Comparison of ENCODE assay signal across 9 mouse cellular contexts in the genomic region with DNA sequence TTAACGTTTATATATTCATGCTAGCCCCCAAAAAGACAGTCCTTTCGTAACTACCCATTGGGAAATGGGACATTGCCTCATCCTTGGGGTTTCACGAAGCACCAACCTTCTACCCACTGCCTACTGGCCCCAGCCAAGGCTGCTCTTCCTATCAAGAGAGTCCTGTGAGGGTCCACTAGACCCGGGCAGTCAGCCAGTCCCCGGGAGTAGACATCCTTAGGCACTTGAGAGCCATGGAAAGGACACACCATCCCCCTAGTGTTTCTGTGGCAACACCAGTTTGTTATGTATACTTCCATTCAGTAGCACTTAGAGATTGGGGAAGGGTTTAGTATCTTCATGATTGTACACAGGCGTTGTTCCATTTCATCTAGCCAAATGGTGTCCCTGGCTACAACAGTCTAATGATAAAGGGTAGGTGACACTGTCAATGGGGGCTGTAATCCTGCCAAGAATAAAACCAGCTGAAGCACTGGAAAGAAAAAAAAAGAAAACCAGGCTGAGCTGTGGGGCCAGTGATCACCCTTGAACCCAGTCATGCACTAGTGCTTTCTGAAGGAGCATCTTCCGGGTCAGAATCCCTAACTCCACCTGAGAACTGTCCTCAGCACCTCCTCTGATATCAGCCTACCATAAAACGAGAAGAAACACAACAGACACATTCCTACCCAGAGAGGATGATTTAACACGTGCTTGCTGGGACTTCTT.
A peak's percentile ranks its signal among the peaks of the same experiment; 100 is the strongest.
DNase-seq lines count a peak whose midpoint lies in the region; ATAC-seq and TF ChIP-seq lines count a peak whose summit lies in the region.
"Had no signal": no experiment of that assay in that cellular context is flagged by ENCODE, and none has a peak within 500 bp of the region (broad histone marks: within the 10 kb centered on the region; RNA-seq: fewer than 3 reads in every experiment).

No protein-coding gene starts in this region.

- DNase-seq in forebrain, embryonic 14.5 days (ENCODE audit: low spot score) = no peak
- DNase-seq in forebrain, embryonic 11.5 days (ENCODE audit: low spot score) = no peak
- DNase-seq in embryonic facial prominence, embryonic 10.5 days (ENCODE audit: low spot score) = no peak
- peak; percentile 96 for DNase-seq in lung, postnatal 0 days (ENCODE audit: low spot score)
- no peak for DNase-seq in left cerebral cortex, postnatal 25 days (ENCODE audit: low spot score in 2 of 2)
- no peak for DNase-seq in frontal cortex, postnatal 10 days (ENCODE audit: low spot score in 2 of 2)
- DNase-seq in urinary bladder, postnatal 25 days (ENCODE audit: low spot score) = no peak
- DNase-seq: liver, embryonic 13.5 days had no signal

- no peak overlapping the region for H3K9ac ChIP-seq in forebrain, embryonic 14.5 days (ENCODE audit: low read length)
- H3K9ac ChIP-seq in forebrain, embryonic 11.5 days (ENCODE audit: low read length) = no peak overlapping the region
- H3K9ac ChIP-seq in hindbrain, embryonic 16.5 days (ENCODE audit: low read depth, low read length) = no peak overlapping the region
- no peak overlapping the region for H3K9ac ChIP-seq in lung, postnatal 0 days (replicated peaks; ENCODE audit: low read depth)
- H3K9ac ChIP-seq: liver, embryonic 13.5 days had no signal

- no peaks in the 10 kb centered on the region for H3K36me3 ChIP-seq in forebrain, embryonic 14.5 days (ENCODE audit: control insufficient read depth, insufficient read depth, low read length)
- H3K36me3 ChIP-seq in forebrain, embryonic 11.5 days (ENCODE audit: control insufficient read depth, insufficient read depth, low read length) = no peaks in the 10 kb centered on the region
- no peaks in the 10 kb centered on the region for H3K36me3 ChIP-seq in embryonic facial prominence, embryonic 10.5 days (replicated peaks)
- H3K36me3 ChIP-seq in hindbrain, embryonic 16.5 days (ENCODE audit: control insufficient read depth, insufficient read depth, low read length) = no peaks in the 10 kb centered on the region
- H3K36me3 ChIP-seq in lung, postnatal 0 days (ENCODE audit: insufficient read depth, low read length) = no peaks in the 10 kb centered on the region
- H3K36me3 ChIP-seq: liver, embryonic 13.5 days had no signal

- no peaks in the 10 kb centered on the region for H3K27me3 ChIP-seq in forebrain, embryonic 14.5 days (replicated peaks; ENCODE audit: control insufficient read depth, insufficient read depth, low read length)
- no peaks in the 10 kb centered on the region for H3K27me3 ChIP-seq in forebrain, embryonic 11.5 days (ENCODE audit: control insufficient read depth, insufficient read depth, low read length)
- no peaks in the 10 kb centered on the region for H3K27me3 ChIP-seq in embryonic facial prominence, embryonic 10.5 days (replicated peaks; ENCODE audit: low read depth, poor library complexity, severe bottlenecking)
- no peaks in the 10 kb centered on the region for H3K27me3 ChIP-seq in hindbrain, embryonic 16.5 days (replicated peaks; ENCODE audit: control insufficient read depth, insufficient read depth, low read length)
- H3K27me3 ChIP-seq in lung, postnatal 0 days (replicated peaks; ENCODE audit: insufficient read depth, low read length) = no peaks in the 10 kb centered on the region
- H3K27me3 ChIP-seq: liver, embryonic 13.5 days had no signal

- H3K4me1 ChIP-seq in forebrain, embryonic 14.5 days (ENCODE audit: control insufficient read depth, insufficient read depth, low read length) = peaks cover 24% of the 10 kb centered on the region
- H3K4me1 ChIP-seq in forebrain, embryonic 11.5 days (replicated peaks; ENCODE audit: control insufficient read depth, insufficient read depth, low read length) = peaks cover 8% of the 10 kb centered on the region; the same call in 1 of the 2 replicates
- peaks cover 77% of the 10 kb centered on the region for H3K4me1 ChIP-seq in embryonic facial prominence, embryonic 10.5 days
- peaks cover 35% of the 10 kb centered on the region for H3K4me1 ChIP-seq in hindbrain, embryonic 16.5 days (ENCODE audit: control insufficient read depth, insufficient read depth, low read depth, low read length)
- H3K4me1 ChIP-seq in lung, postnatal 0 days (ENCODE audit: insufficient read depth, low read depth, low read length) = peaks cover 51% of the 10 kb centered on the region

- H3K4me2 ChIP-seq in forebrain, embryonic 14.5 days (ENCODE audit: low read length) = no peak overlapping the region
- no peak overlapping the region for H3K4me2 ChIP-seq in forebrain, embryonic 11.5 days (ENCODE audit: low read depth, low read length, severe bottlenecking)
- H3K4me2 ChIP-seq in hindbrain, embryonic 16.5 days (ENCODE audit: low read length) = no peak overlapping the region
- H3K4me2 ChIP-seq in lung, postnatal 0 days (replicated peaks; ENCODE audit: low read depth, low read length) = no peak overlapping the region
- H3K4me2 ChIP-seq: liver, embryonic 13.5 days had no signal

- no peak for ATAC-seq in forebrain, embryonic 14.5 days
- no peak for ATAC-seq in forebrain, embryonic 11.5 days (replicated peaks; ENCODE audit: low FRiP score)
- 0 out of 2 replicates have a peak, but pooled peaks have one; percentile 32 for ATAC-seq in hindbrain, embryonic 16.5 days
- peak; percentile 69 for ATAC-seq in lung, postnatal 0 days

- H3K27ac ChIP-seq in forebrain, embryonic 14.5 days (ENCODE audit: low read depth, low read length) = 0 out of 2 replicates have a peak overlapping the region, but pooled peaks have one; percentile 75
- no peak overlapping the region for H3K27ac ChIP-seq in forebrain, embryonic 11.5 days (ENCODE audit: low read depth, low read length)
- peak overlapping the region; percentile 61 for H3K27ac ChIP-seq in embryonic facial prominence, embryonic 10.5 days (replicated peaks)
- H3K27ac ChIP-seq in hindbrain, embryonic 16.5 days (ENCODE audit: low read depth, low read length) = 0 out of 2 replicates have a peak overlapping the region, but pooled peaks have one; percentile 31
- peak overlapping the region; percentile 47; the same call in 1 of the 2 replicates for H3K27ac ChIP-seq in lung, postnatal 0 days (ENCODE audit: low read length)

- 83% methylated on average over 9 of the region's 9 CpGs for WGBS in forebrain, embryonic 14.5 days
- WGBS in forebrain, embryonic 11.5 days = 84% methylated on average over 9 of the region's 9 CpGs
- WGBS in embryonic facial prominence, embryonic 10.5 days = 84% methylated on average over 9 of the region's 9 CpGs
- 71% methylated on average over 9 of the region's 9 CpGs for WGBS in hindbrain, embryonic 16.5 days
- WGBS in lung, postnatal 0 days = 28% methylated on average over 9 of the region's 9 CpGs

- H3K4me3 ChIP-seq in forebrain, embryonic 14.5 days (ENCODE audit: low read depth, low read length) = no peak overlapping the region
- H3K4me3 ChIP-seq in forebrain, embryonic 11.5 days (ENCODE audit: low read depth, low read length) = no peak overlapping the region
- H3K4me3 ChIP-seq in embryonic facial prominence, embryonic 10.5 days = no peak overlapping the region
- no peak overlapping the region for H3K4me3 ChIP-seq in hindbrain, embryonic 16.5 days (ENCODE audit: low read length)
- H3K4me3 ChIP-seq in lung, postnatal 0 days (ENCODE audit: low read depth, low read length) = no peak overlapping the region
- H3K4me3 ChIP-seq: liver, embryonic 13.5 days had no signal

- intact Hi-C loops in left cerebral cortex, postnatal 25 days (cut with DNase I) = loop anchor here (2.0 to 10.0 kb wide), 4 partner anchors 79 to 320 kb away; no protein-coding TSS in a partner anchor

- TF ChIP-seq CTCF in lung, postnatal 0 days (IDR thresholded peaks at IDR 0.05) = peak; percentile 34

- no peaks in the 10 kb centered on the region for H3K9me3 ChIP-seq in forebrain, embryonic 14.5 days (replicated peaks; ENCODE audit: control insufficient read depth, low read length)
- H3K9me3 ChIP-seq in forebrain, embryonic 11.5 days (ENCODE audit: control insufficient read depth, low read length) = no peaks in the 10 kb centered on the region
- no peaks in the 10 kb centered on the region for H3K9me3 ChIP-seq in embryonic facial prominence, embryonic 10.5 days
- H3K9me3 ChIP-seq in hindbrain, embryonic 16.5 days (ENCODE audit: control insufficient read depth, low read length) = no peaks in the 10 kb centered on the region
- H3K9me3 ChIP-seq in lung, postnatal 0 days (ENCODE audit: low read length) = no peaks in the 10 kb centered on the region
- H3K9me3 ChIP-seq: liver, embryonic 13.5 days had no signal

- TF ChIP-seq EP300 in lung, postnatal 0 days (IDR thresholded peaks at IDR 0.05) = peak; percentile 89

Comparison
In these comparisons a context has a peak if more than half of its experiments do, and no peak if none do; other contexts are left out.
1. ATAC-seq: peak in hindbrain, embryonic 16.5 days (single experiment) and lung, postnatal 0 days (single experiment); none in forebrain, embryonic 14.5 days (single experiment) and forebrain, embryonic 11.5 days (single experiment).